Mouse (Mus musculus) heart, postnatal 10 days (tissue): Measurements from ENCODE around the gene Arhgef33. TPM values are rescaled to one million over a fixed set of nuclear protein-coding genes. Genes with fewer than 3 reads are reported as not detected.
A peak's percentile ranks its signal among the peaks of the same experiment; 100 is the strongest.
"Not testable (repeated sequence)": the region's sequence is repeated elsewhere in the genome, so short reads cannot be mapped to it uniquely, and the experiment has no call there.

Experiments used
- DNase-seq, 2 experiments: peaks; one replicate each; pipeline ENCODE4 v3.0.0; 2021
- intact Hi-C: fragments of 180-260 bp; cut with DNase I; formaldehyde crosslinking; loops from one replicate; pipeline ENCODE4 v1.15.1; 2025
- total RNA-seq, 2 experiments: library from RNA; stranded (reverse); gene quantifications; 2 replicates each; pipeline ENCODE4 v1.2.3; 2021

Gene Arhgef33
- total RNA-seq, 2 experiments from 2014 or later = 0.86 to 1.6 TPM

- intact Hi-C loops = loop anchor here (2.0 kb wide), 1 partner anchor 42 kb away; the partner anchor contains the start of genes Dhx57 and Morn2
- DNase-seq = peak; percentile 28 to 31
Observed at GRCm38 (mm10) chr17:80332386-80332785, 25.2 kb downstream of the Arhgef33 start.

GRCm38 (mm10) chr17:80345277-80345676 lies 38.1 kb downstream of the Arhgef33 start:
- DNase-seq = peak; percentile 8 to 9

GRCm38 (mm10) chr17:80346591-80347125 lies 39.5 kb downstream of the Arhgef33 start:
- intact Hi-C loops = no loop called here
- no peak for DNase-seq

More at GRCm38 (mm10) chr17:80345277-80345676, 38.1 kb downstream of the Arhgef33 start:
- intact Hi-C loops = no loop called here

GRCm38 (mm10) chr17:80347234-80347633 lies 40.0 kb downstream of the Arhgef33 start:
- intact Hi-C loops = no loop called here
- no peak for DNase-seq

- DNase-seq = no peak
- intact Hi-C loops = no loop called here
Observed at GRCm38 (mm10) chr17:80360245-80360644, 53.0 kb downstream of the Arhgef33 start.

- intact Hi-C loops = loop anchor here (5.0 kb wide), 1 partner anchor 75 kb away; the partner anchor contains the start of genes Dhx57 and Morn2
- DNase-seq = peak; percentile 13 to 33
Observed at GRCm38 (mm10) chr17:80367276-80367675, 60.1 kb downstream of the Arhgef33 start.

GRCm38 (mm10) chr17:80368606-80369005 lies 61.4 kb downstream of the Arhgef33 start:
- intact Hi-C loops = loop anchor here (5.0 kb wide), 1 partner anchor 76 kb away; the partner anchor contains the start of genes Dhx57 and Morn2

GRCm38 (mm10) chr17:80372989-80373725 lies 66.0 kb downstream of the Arhgef33 start, which contains the start of gene Gm10190:
Gene Gm10190 (minus strand): TSS chr17:80373541.
- peak; percentile 86 to 93 for DNase-seq
- intact Hi-C loops = no loop called here

More at GRCm38 (mm10) chr17:80368606-80369005, 61.4 kb downstream of the Arhgef33 start:
- no peak for DNase-seq

GRCm38 (mm10) chr17:80373726-80374096 lies 66.5 kb downstream of the Arhgef33 start:
- intact Hi-C loops = no loop called here
- no peak for DNase-seq

- intact Hi-C loops = not testable (repeated sequence)
- peak; percentile 37 to 49 for DNase-seq
Observed at GRCm38 (mm10) chr17:80378386-80378785, 71.2 kb downstream of the Arhgef33 start.

- no peak for DNase-seq
- intact Hi-C loops = no loop called here
Observed at GRCm38 (mm10) chr17:80385671-80386070, 78.5 kb downstream of the Arhgef33 start.

- intact Hi-C loops = loop anchor here (5.0 kb wide), 1 partner anchor 98 kb away; the partner anchor contains the start of genes Dhx57 and Morn2
- no peak for DNase-seq
Observed at GRCm38 (mm10) chr17:80390024-80390423, 82.8 kb downstream of the Arhgef33 start.

- peak; percentile 61 to 70 for DNase-seq
Observed at GRCm38 (mm10) chr17:80391423-80392403, 84.5 kb downstream of the Arhgef33 start.

GRCm38 (mm10) chr17:80398243-80398642 lies 91.0 kb downstream of the Arhgef33 start:
- no peak for DNase-seq
- intact Hi-C loops = no loop called here

More at GRCm38 (mm10) chr17:80391423-80392403, 84.5 kb downstream of the Arhgef33 start:
- intact Hi-C loops = loop anchor here (5.0 kb wide), 1 partner anchor 99 kb away; the partner anchor contains the start of genes Dhx57 and Morn2

GRCm38 (mm10) chr17:80411182-80411581 lies 104.0 kb downstream of the Arhgef33 start:
- intact Hi-C loops = loop anchor here (5.0 kb wide), 1 partner anchor 151 kb away; no protein-coding TSS in a partner anchor
- no peak for DNase-seq

- intact Hi-C loops = no loop called here
- no peak for DNase-seq
Observed at GRCm38 (mm10) chr17:80418572-80419210, 111.5 kb downstream of the Arhgef33 start.

GRCm38 (mm10) chr17:80420998-80421397 lies 113.8 kb downstream of the Arhgef33 start:
- DNase-seq = no peak
- intact Hi-C loops = no loop called here

- no peak for DNase-seq
- intact Hi-C loops = no loop called here
Observed at GRCm38 (mm10) chr17:80426171-80426570, 119.0 kb downstream of the Arhgef33 start.

- DNase-seq = peak; percentile 41 to 45
- intact Hi-C loops = no loop called here
Observed at GRCm38 (mm10) chr17:80426901-80427300, 119.7 kb downstream of the Arhgef33 start.

- intact Hi-C loops = no loop called here
Observed at GRCm38 (mm10) chr17:80427966-80428365, 120.8 kb downstream of the Arhgef33 start.

More at GRCm38 (mm10) chr17:80427966-80428365, 120.8 kb downstream of the Arhgef33 start:
- peak in 1 of 2 experiments; percentile 18 for DNase-seq
